Mouse (Mus musculus): ENCODE data around the gene Dmrt3. TPM values are rescaled to one million over a fixed set of nuclear protein-coding genes. Genes with fewer than 3 reads are reported as not detected.

Dmrt3 gene
- under 1 TPM in 1 of 2 experiments, not detected in 1; 0.19 TPM for total RNA-seq (2021)

DNA sequence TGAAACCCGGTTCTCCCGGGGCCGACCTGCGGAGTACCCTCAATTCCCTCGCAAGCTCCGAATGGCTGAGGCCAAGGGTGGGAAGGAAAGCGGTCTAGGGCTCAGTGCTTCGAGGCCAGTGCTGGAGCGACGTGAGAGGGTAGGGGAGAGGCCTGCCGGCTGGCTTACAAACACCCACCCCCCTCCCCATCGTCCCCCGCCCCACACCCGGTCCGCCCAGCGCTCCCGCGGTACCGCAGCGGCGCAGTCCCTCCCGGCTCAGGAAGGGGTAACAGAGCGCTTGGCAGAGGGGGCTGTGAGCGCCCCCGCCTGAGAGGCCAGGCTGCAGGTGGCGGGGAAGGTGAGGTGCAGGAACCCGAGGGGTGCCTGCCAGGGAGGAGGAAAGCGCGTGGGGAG, at the start of gene Dmrt3:
Gene Dmrt3 (plus strand): TSS at position 287 of the 396 bp plus-strand sequence.
- DNase-seq (ENCODE audit: extremely low spot score in 1 of 2, low spot score in 2 of 2): no peak
- intact Hi-C loops (cut with DNase I): no loop called here

DNA sequence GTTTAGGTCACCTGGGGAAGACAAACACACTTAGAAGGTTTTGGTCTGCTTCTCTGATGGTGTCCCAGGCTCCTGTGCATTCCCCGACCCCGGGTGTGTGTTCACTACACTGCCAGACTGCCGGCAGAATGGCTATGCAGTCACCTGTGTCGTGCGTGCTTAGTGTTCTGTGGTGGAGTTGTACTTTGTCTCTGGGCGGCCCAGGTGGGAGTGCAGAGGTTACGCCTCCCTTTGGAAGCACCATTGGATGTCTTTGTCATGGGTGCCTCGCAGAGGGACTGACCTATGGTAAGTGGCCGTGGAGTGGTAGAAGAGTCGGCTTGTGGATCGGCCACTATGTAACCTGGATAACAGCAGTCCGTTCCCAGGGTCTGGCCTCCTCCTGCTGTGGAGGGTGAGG, 45.7 kb upstream of the Dmrt3 start:
- no peak for DNase-seq (ENCODE audit: extremely low spot score in 1 of 2, low spot score in 2 of 2)
- intact Hi-C loops (cut with DNase I): no loop called here

GRCm38 (mm10) chr19:25569778-25570177, 40.3 kb upstream of the Dmrt3 start:
- intact Hi-C loops (cut with DNase I): no loop called here

DNA sequence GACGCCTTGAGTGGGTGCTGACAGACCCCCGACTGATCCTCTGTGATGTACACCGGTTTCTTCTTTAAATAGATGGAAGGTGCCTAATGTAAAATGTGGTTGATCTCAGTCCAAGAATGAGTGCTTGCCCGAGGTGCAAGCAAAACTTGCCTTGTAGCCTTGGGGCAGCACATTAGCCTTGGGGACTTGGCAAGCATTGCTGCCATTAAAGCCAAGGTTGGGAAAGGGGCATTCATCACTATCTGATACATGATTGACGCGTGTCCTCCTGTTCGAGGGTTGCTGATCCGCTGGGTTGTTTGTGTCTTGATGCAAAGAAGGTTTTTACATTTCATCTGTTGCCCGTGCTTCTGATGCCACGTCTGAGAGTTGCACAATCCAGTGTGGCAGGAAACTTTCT, 35.7 kb upstream of the Dmrt3 start:
- DNase-seq (ENCODE audit: extremely low spot score in 1 of 2, low spot score in 2 of 2): no peak
- intact Hi-C loops (cut with DNase I): no loop called here

More at GRCm38 (mm10) chr19:25569778-25570177, 40.3 kb upstream of the Dmrt3 start:
- no peak for DNase-seq (ENCODE audit: extremely low spot score in 1 of 2, low spot score in 2 of 2)

GRCm38 (mm10) chr19:25574981-25575814, 34.9 kb upstream of the Dmrt3 start:
- no peak for DNase-seq (ENCODE audit: extremely low spot score in 1 of 2, low spot score in 2 of 2)
- intact Hi-C loops (cut with DNase I): no loop called here

GRCm38 (mm10) chr19:25578358-25578757, 31.7 kb upstream of the Dmrt3 start:
- intact Hi-C loops (cut with DNase I): no loop called here
- no peak for DNase-seq (ENCODE audit: extremely low spot score in 1 of 2, low spot score in 2 of 2)

DNA sequence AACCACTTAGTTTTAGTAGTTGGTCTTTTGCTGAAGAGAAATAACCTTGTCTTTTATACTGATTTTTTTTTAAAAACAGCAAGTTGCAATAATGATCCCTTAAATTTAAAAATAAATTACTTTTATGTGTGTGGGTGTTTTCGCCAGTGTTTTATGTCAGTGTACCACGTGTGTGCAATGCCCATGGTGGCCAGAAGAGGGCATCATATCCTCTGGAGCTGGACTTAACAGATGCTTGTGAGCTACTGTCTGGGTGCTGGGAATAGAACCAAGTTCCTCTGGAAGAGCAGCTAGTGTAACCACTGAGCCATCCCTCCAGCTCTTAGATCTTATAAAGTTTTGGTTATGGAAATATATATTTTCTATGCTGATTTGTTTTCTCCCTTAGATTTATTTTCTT, 30.7 kb upstream of the Dmrt3 start:
- DNase-seq (ENCODE audit: extremely low spot score in 1 of 2, low spot score in 2 of 2): no peak
- intact Hi-C loops (cut with DNase I): no loop called here

GRCm38 (mm10) chr19:25597717-25598232, 12.3 kb upstream of the Dmrt3 start:
- intact Hi-C loops (cut with DNase I): no loop called here
- DNase-seq (ENCODE audit: extremely low spot score in 1 of 2, low spot score in 2 of 2): no peak

- no peak for DNase-seq (ENCODE audit: extremely low spot score in 1 of 2, low spot score in 2 of 2)
- intact Hi-C loops (cut with DNase I): no loop called here
Measured at GRCm38 (mm10) chr19:25598626-25599025, 11.5 kb upstream of the Dmrt3 start.

GRCm38 (mm10) chr19:25601966-25602365, 8.1 kb upstream of the Dmrt3 start:
- DNase-seq (ENCODE audit: extremely low spot score in 1 of 2, low spot score in 2 of 2): no peak
- intact Hi-C loops (cut with DNase I): loop anchor here (10.0 kb wide), 1 partner anchor 707 kb away; no protein-coding TSS in a partner anchor

DNA sequence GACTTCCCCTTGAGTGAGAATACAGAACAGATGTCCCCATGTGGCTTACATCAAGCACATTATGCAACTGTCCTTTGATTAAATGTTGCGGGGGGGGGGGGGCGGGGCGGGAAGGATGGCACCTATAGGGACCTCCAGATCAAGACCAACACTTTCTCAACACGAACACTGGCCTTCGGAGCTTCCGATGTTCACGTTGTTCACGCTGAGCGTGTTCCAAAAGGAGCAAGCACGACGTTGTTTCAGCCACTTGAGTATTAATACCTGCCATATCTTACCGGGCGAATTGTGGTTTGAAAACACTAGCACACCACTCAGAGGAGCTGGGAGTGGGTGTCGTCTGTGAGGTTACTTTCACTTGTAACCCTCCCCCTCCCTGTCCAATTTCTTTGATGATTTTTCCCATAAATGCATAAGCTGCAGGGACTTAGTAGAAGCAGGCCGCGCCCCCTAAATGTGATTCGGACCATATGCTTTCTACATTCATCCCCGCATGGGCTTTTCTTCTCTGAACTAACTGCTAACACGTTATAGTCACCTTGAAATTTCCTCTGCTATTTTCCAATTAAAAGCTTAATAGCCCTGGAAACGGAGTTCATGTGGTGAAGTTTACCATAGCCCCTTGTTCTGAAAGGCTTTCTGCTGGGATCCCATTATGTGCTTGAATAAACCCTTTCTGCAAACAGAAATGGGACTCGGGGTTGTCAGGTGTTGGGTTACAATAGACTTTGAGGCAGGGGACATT, 2.5 kb upstream of the Dmrt3 start:
- intact Hi-C loops (cut with DNase I): loop anchor here (5.0 to 10.0 kb wide), 3 partner anchors 65 to 713 kb away; partner anchors contain the start of genes Dmrt1 and Dmrt2

DNA sequence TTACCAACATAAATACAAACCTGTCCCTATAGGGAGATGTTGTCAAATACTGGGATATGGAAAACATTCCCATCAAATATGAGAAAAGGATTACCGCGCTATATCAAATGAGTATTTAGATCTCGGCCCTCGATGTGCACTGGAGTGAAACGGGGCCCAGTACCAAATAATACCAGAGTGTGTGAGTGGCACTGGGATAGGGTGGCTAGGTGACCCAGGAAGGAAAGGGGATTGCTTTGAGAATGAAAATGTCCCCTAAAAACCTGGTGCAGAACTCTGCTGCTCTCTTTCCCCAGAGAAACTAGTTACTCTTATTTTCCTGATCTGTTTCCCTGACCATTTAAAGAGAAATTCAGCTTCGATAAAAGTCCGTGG, 1.9 kb upstream of the Dmrt3 start:
- intact Hi-C loops (cut with DNase I): loop anchor here (5.0 to 10.0 kb wide), 3 partner anchors 64 to 713 kb away; partner anchors contain the start of genes Dmrt1 and Dmrt2

More for the DNA sequence above, 2.5 kb upstream of the Dmrt3 start:
- no peak for DNase-seq (ENCODE audit: extremely low spot score in 1 of 2, low spot score in 2 of 2)

DNA sequence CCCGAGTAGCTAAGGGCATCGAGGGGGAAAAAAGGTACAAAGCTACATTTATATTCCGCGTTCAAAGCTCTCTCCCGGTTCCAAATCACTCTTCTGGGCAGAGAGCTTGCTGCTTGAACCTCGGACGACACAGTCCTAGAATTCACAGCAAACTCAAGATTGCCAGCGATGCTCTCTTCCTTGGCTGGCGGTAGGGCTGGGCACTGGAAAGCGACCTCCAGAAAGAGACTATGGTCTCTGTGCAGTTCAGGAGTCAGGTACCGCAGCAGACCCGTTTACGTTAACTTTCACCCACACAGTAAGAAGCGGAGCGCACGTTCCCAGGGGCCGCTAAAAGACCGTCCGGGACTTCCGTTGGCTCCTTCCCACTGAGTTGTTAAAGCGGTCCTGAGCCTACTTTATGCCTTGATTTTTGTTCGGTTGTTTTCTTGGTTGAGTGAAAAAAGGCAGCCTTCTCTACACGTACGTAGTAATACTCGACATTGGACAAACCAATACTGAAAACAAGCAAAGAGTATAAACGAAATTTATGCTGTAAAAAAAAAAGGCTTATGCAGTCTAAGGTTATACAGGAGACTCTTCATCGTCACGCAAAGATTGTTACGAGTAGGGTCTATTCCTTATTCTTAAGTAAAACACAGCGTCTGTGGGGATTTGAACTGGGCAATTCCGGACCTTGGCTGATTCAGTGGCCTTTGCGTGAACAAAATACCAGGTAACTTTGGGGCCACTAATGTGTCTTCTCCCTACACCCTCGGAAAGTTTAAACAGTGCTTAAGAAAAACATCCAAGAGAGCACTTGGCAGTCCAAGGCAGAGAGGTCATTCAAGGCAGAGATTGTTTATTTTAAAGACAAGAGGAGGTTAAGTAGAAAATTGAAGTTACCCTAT, 895 bp upstream of the Dmrt3 start:
- DNase-seq (ENCODE audit: extremely low spot score in 1 of 2, low spot score in 2 of 2): no peak
- intact Hi-C loops (cut with DNase I): loop anchor here (5.0 to 10.0 kb wide), 3 partner anchors 63 to 714 kb away; partner anchors contain the start of genes Dmrt1 and Dmrt2

More for the DNA sequence above, 1.9 kb upstream of the Dmrt3 start:
- DNase-seq (ENCODE audit: extremely low spot score in 1 of 2, low spot score in 2 of 2): no peak

- intact Hi-C loops (cut with DNase I): no loop called here
- no peak for DNase-seq (ENCODE audit: extremely low spot score in 1 of 2, low spot score in 2 of 2)
Measured at GRCm38 (mm10) chr19:25610411-25611111, 460 bp downstream of the Dmrt3 start.

DNA sequence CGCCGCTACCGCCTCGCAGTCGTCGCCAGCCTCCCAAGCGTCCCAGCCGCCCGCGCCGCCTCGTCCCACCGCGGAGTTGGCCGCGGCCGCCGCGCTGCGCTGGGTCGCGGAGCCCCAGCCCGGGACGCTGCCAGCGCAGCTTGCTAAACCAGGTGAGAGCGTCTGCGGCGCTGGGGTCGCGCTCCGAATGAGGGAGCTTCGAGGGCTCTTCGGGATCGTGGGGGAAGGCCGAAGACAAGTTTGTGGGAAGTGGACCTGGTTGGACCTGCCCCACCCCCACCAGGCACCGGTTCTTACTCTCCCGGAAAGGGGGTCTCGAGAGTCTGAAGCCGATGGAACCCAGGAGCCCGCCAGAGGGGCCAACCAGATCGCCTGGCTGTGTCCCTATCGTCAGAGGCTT, 1.0 kb downstream of the Dmrt3 start:
- intact Hi-C loops (cut with DNase I): no loop called here
- DNase-seq (ENCODE audit: extremely low spot score in 1 of 2, low spot score in 2 of 2): no peak

GRCm38 (mm10) chr19:25611876-25612805, 2.0 kb downstream of the Dmrt3 start:
- DNase-seq (ENCODE audit: extremely low spot score in 1 of 2, low spot score in 2 of 2): no peak
- intact Hi-C loops (cut with DNase I): no loop called here

DNA sequence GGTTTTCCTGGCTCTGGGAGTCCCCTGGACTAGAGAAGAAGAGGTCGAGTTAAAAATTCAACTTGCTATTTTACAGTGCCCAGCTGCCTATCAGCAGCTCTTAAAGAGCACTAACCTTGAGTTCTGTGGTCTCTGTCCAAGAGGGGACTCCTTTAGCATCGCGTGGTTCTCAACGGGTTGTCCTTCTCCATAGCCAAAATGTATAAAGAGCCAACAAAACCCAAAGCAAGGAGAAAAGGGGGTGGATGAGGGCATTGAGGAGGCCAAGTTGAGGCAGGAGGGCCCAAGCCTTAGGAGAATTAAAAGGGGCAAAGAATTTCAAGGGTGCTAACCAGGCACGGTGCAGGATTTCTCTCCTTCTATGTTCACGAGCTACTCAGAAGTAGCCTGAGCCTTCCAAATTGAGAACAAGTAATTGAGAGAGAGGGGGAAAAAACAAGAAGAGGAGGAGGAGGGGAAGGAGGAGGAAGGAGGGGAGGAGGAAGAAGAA, 2.8 kb downstream of the Dmrt3 start:
- intact Hi-C loops (cut with DNase I): no loop called here
- no peak for DNase-seq (ENCODE audit: extremely low spot score in 1 of 2, low spot score in 2 of 2)

Data from left cerebral cortex, postnatal 10 days (tissue).